Mouse (Mus musculus) ES-E14 (cell line): ENCODE measurements at regions not wholly inside any gene's neighbourhood (a gene's known extent, or its start where the extent isn't known, plus 50 kb on each side); places are given as distances from the start of the nearest gene placed in this dataset.

Source experiments
- DNase-seq: peaks from one replicate; pipeline ENCODE4 v3.0.0-alpha.2; 2013; ENCODE audit warnings: low read depth, low spot score
- H3K27ac ChIP-seq: 2 replicates; pipeline ENCODE4 v1.5.1; 2012; ENCODE audit warnings: low read depth, mild to moderate bottlenecking, low read length, moderate library complexity, mixed read lengths; ENCODE audit not compliant: poor library complexity, insufficient read depth, severe bottlenecking
- H3K36me3 ChIP-seq: 2 replicates; pipeline ENCODE4 v1.6.1; 2012; ENCODE audit warnings: mild to moderate bottlenecking, low read length, moderate library complexity, mixed read lengths; ENCODE audit not compliant: control insufficient read depth, poor library complexity, insufficient read depth, severe bottlenecking
- H3K4me1 ChIP-seq, 2 experiments: fragments of 150-350 bp in 1 of 2; sonication (generic) in 1 of 2; 2 replicates each; pipeline ENCODE4 v1.6.1; 2012; ENCODE audit warnings: low read length in 2 of 2, mild to moderate bottlenecking in 1 of 2, mixed read lengths in 1 of 2; ENCODE audit not compliant: control insufficient read depth in 2 of 2, insufficient read depth in 2 of 2, poor library complexity in 1 of 2
- H3K4me3 ChIP-seq, 2 experiments: fragments of 150-350 bp in 1 of 2; sonication (generic) in 1 of 2; 2 replicates each; pipeline ENCODE4 v1.5.1; 2012; ENCODE audit warnings: low read length in 2 of 2, low read depth in 1 of 2, mild to moderate bottlenecking in 1 of 2, mixed read lengths in 1 of 2; ENCODE audit not compliant: insufficient read depth in 1 of 2, poor library complexity in 1 of 2, severe bottlenecking in 1 of 2
- H3K9ac ChIP-seq: 2 replicates; pipeline ENCODE4 v1.6.1; 2012; ENCODE audit warnings: low read depth, mild to moderate bottlenecking, low read length, mixed read lengths; ENCODE audit not compliant: poor library complexity, insufficient read depth, severe bottlenecking
- H3K9me3 ChIP-seq: fragments of 150-350 bp; sonication (generic); 2 replicates; pipeline ENCODE4 v1.6.1; 2012; ENCODE audit warnings: low read depth, mild to moderate bottlenecking, low read length; ENCODE audit not compliant: control insufficient read depth, insufficient read depth
- CHD2 ChIP-seq: IDR thresholded peaks from 2 replicates; pipeline ENCODE4 v1.6.1; 2014; ENCODE audit warnings: mild to moderate bottlenecking, low read depth, low read length, inconsistent platforms
- HCFC1 ChIP-seq: IDR thresholded peaks from 2 replicates; pipeline ENCODE4 v1.6.1; 2012; ENCODE audit warnings: low read length, inconsistent platforms, borderline replicate concordance; ENCODE audit not compliant: insufficient read depth
- MAFK ChIP-seq: IDR thresholded peaks from 2 replicates; pipeline ENCODE4 v1.6.1; 2014; ENCODE audit warnings: mild to moderate bottlenecking, low read depth, low read length, inconsistent platforms; ENCODE audit not compliant: insufficient read depth
- ZC3H11A ChIP-seq: IDR thresholded peaks from 2 replicates; pipeline ENCODE4 v1.6.1; 2012; ENCODE audit warnings: low read depth, mild to moderate bottlenecking, inconsistent platforms, low read length, borderline replicate concordance
- ZNF384 ChIP-seq: IDR thresholded peaks from 2 replicates; pipeline ENCODE4 v1.6.1; 2012; ENCODE audit warnings: low read depth, low read length, inconsistent platforms
- in situ Hi-C, 2 experiments: fragments of 600-800 bp; cut with MboI; formaldehyde crosslinking; loops; one replicate each; pipeline ENCODE4 v1.15.1; 2025; ENCODE audit warnings: low sequenced_read_pairs in 2 of 2, inconsistent platforms in 1 of 2; ENCODE audit not compliant: unreplicated experiment in 2 of 2

DNA sequence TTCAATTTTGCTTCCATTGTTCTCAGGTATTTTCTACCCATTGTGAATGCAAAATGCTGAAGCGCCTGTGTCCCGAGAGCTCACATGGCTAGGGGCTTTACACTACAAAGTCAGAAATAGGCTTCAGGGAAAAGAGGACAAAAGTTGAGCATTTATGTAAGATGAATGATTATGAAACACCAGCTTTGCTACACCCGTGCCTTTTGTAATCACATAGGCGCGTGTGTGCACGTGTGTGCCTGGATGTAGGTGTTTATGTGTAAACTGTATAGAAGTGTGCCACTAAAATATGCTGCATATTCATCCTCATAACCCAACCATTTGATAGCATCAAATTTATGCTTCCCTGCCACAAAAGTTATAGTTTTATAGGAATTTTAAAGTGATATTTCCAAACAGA, 547.2 kb upstream of the BB014433 start:
- in situ Hi-C loops: no loop called here
- no peak for TF ChIP-seq CHD2
- no peak for TF ChIP-seq HCFC1
- TF ChIP-seq ZNF384: no peak
- no peak for TF ChIP-seq MAFK
- no peak for TF ChIP-seq ZC3H11A
- H3K27ac ChIP-seq: no peak overlapping the region

DNA sequence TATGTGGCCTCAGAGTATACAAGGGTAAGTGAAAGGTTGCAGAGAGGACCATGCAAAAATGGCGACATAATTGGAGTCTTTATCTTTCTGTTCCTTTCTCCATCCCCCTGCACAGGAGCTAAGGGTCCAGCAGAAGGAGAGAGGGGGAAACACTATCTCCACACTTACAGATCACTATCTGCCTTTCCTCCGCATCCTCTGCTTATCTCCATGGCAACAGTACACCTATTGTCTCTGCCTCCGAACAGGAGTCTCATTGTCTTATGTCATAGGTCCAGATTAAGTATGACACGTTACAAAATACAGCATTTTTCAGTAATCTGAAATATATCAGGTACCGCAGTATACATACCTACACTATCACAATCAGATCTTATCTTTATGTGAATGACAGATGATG, 537.9 kb upstream of the BB014433 start:
- in situ Hi-C loops: no loop called here
- no peak overlapping the region for H3K9ac ChIP-seq
- H3K4me1 ChIP-seq: no peaks in the 10 kb centered on the region
- H3K36me3 ChIP-seq: no peaks in the 10 kb centered on the region
- no peak overlapping the region for H3K27ac ChIP-seq
- no peaks in the 10 kb centered on the region for H3K9me3 ChIP-seq
- no peak for DNase-seq
- TF ChIP-seq ZC3H11A (no peak), CHD2 (no peak), MAFK (no peak), ZNF384 (no peak), HCFC1 (no peak)
- H3K4me3 ChIP-seq: no peak overlapping the region

More for the DNA sequence above, 547.2 kb upstream of the BB014433 start:
- Histone ChIP-seq H3K9ac (no peak overlapping the region), H3K36me3 (no peaks in the 10 kb centered on the region), H3K4me3 (no peak overlapping the region), H3K9me3 (no peaks in the 10 kb centered on the region), H3K4me1 (no peaks in the 10 kb centered on the region)
- DNase-seq: no peak

DNA sequence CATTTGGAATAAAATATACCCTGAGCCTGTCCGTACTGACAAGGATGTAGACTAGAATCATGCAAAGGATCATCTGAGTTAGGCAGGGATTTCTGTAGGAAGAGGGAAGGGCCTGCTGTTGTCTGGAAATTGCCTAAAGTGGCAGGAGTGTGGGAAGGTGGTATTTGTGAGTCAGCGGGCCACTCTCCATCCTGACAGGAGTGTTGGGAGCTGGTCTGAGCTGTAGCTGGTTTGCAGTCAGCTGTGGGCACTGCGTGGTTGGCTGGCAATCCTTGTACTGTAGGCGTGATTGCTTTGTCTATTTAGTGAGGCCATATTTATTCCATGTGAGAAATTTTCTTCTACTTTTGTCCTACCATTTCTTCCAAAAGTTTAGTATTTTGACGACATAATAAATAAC, 524.2 kb upstream of the BB014433 start:
- TF ChIP-seq CHD2 (no peak), ZC3H11A (no peak), MAFK (no peak), ZNF384 (no peak), HCFC1 (no peak)
- H3K4me3 ChIP-seq: no peak overlapping the region
- H3K36me3 ChIP-seq: no peaks in the 10 kb centered on the region
- H3K9me3 ChIP-seq: no peaks in the 10 kb centered on the region
- in situ Hi-C loops: no loop called here
- H3K27ac ChIP-seq: no peak overlapping the region
- no peak for DNase-seq
- no peak overlapping the region for H3K9ac ChIP-seq
- no peaks in the 10 kb centered on the region for H3K4me1 ChIP-seq

DNA sequence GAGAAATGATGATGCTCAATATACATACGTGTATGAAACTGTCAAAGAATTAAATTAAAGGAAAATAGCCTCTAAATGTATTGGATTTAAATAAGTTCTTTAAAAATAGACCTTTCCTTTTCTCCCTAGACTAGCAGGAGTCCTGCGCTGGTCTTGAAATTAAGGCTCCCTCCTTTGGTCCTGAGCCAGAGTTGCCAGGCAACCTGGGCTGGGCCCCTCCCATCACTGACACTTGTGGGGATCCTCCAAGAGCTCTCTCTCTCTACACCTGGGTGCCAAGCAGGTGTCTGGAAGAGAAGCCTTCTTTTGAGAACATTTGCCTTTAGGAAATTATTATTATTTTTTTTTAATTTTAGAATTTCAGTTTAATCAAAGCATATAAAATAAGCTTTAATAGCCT, 521.9 kb upstream of the BB014433 start:
- in situ Hi-C loops: no loop called here
- TF ChIP-seq MAFK (no peak), ZC3H11A (no peak), CHD2 (no peak), ZNF384 (no peak), HCFC1 (no peak)
- no peak overlapping the region for H3K9ac ChIP-seq
- H3K27ac ChIP-seq: no peak overlapping the region
- no peaks in the 10 kb centered on the region for H3K36me3 ChIP-seq
- no peaks in the 10 kb centered on the region for H3K4me1 ChIP-seq
- H3K9me3 ChIP-seq: no peaks in the 10 kb centered on the region
- no peak overlapping the region for H3K4me3 ChIP-seq
- DNase-seq: no peak

DNA sequence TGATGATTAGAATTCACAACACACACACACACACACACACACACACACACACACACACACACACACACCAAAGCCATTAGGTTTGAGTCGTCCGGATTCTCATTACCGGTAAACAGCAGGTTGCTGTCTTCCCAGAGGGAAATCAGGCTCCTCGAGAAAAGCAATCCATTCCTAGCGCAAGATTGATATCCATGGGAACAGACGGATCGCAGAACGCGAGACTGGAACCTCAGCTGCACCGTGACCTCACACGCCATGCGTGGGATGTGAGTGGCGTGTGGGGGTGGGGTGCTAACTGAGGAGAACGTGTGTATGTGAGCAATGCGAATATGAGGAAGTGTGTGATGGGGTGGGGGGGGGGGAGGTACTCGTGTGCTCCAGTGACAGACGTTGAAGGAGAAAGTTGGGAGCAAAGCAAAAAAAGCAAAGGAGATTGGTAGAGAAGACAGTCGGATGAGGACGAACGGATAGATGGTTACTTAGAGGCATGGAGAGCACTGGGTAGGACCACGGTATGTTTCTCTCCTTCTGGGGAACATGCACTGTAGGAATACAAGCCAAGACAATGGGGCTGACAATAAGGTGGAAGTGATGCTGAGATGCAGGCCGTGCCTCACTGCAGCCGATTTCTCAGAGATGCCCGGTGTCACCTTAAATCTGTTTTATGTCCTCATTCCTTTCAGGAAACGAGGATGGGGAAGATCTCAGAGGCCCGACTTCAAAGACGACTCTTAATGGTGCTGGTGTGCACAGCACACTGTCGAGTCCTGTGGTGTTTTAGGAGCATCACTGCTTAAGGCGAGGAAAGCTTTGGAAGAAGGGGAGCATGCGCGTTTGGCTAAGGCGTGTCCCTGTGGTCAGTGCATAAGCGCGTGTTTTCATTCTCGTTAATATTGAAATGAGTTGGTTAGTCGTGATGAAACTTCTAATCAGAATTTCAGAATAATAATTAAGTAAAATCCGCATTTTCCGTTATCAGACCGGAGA, 516.7 kb upstream of the BB014433 start:
- no peak for TF ChIP-seq CHD2
- no peak for TF ChIP-seq MAFK
- no peak for TF ChIP-seq ZC3H11A
- no peak for TF ChIP-seq HCFC1
- TF ChIP-seq ZNF384: no peak
- H3K4me1 ChIP-seq: no peaks in the 10 kb centered on the region
- no peak overlapping the region for H3K9ac ChIP-seq
- no peak overlapping the region for H3K4me3 ChIP-seq
- no peak for DNase-seq
- no peaks in the 10 kb centered on the region for H3K9me3 ChIP-seq
- H3K27ac ChIP-seq: no peak overlapping the region
- no peaks in the 10 kb centered on the region for H3K36me3 ChIP-seq
- in situ Hi-C loops: no loop called here
